Mouse (Mus musculus): ENCODE data around the gene Lsamp.

Lsamp gene

DNA sequence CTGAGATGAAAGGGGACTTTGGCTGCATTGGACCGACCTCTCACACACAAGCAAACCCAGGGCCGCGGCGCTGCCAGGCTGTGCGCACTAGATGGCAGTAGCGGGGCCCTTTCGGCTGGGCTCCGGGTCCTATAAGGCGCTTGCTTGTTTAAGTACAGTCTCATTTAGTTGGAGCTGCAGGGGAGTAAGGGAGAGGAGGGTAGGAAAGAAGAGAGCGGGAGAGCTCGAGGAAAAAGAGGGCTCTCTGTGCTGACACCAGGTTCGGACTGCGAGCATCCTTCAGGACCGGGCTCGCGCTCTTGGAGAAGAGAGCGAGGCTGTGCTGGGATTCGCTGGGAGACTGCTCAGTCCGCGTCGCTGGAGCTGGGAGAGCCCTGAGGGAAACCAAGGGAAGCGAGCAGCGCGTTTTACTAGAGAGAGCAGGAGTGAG, at the start of gene Lsamp:
TSS of gene Lsamp (plus strand) at position 157 of the 430 bp plus-strand sequence.
- DNase-seq (ENCODE audit: low spot score), result no peak

DNA sequence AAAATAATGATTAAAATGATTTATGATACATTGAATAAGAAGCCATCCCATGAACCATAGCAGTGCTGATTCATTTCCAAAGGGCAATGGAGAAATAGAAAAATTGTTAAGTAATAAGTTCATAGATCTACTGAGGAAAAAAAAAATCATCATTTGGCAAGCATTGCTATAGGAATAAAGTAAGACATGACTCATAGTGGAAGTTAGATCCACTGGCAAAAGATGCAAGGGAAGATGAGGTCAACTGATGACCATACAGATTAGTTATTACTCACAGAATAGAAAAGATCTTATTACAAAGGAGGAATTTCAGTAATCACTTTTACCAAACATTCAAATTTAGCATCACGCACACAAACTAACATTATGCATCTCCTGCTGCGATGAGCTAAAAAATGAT, 26.5 kb upstream of the Lsamp start:
- no peak for DNase-seq (ENCODE audit: low spot score)

DNA sequence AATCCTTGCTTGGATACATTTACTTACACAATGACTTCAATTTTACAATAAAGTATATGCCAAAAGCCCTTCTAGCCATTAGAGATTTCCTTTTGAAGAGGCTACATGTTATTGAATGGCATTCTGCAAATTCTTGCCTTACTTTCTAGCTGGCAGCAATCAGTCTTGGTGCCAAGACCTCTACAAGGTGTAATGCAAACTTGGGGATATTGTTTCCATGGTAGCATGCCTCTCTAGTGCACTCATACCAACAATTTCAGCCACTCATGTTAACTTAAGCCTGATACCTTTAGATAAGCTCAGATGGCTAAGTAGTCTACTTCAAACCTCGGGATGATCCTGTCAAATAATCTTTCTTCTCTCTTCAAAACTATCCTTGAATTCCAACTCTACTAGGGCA, 11.4 kb upstream of the Lsamp start:
- DNase-seq (ENCODE audit: low spot score), result no peak

DNA sequence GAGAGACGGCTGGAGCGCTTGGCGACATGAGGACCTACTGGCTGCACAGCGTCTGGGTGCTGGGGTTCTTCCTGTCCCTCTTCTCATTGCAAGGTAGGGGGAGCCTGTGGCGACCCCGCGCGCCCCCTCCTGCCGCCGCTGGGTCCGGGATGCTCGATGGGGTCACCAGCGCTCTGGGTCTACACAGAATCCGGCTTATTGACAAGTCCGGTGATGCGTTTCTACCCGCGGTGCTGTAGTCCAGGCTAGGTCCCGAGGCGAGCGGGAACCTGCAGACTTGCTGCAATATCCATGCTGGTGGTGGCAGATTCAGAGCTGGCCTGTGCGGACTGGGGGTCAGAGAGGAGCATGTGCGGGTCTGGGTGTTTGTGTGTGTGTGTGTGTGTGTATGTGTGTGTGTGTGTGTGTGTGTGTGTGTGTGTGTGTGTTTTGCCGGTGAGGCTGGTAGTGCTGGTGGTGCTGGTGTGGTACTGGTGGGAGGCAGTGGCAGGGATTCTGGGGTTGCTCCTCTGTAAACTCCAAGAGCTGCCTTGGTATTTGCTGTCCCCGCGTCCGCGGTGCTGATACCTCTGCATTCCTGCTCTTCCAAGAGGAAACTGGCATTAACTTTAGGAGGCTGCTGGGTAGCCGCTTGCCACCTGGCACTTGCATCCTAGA, 602 bp downstream of the Lsamp start:
- DNase-seq (ENCODE audit: low spot score), result no peak

DNA sequence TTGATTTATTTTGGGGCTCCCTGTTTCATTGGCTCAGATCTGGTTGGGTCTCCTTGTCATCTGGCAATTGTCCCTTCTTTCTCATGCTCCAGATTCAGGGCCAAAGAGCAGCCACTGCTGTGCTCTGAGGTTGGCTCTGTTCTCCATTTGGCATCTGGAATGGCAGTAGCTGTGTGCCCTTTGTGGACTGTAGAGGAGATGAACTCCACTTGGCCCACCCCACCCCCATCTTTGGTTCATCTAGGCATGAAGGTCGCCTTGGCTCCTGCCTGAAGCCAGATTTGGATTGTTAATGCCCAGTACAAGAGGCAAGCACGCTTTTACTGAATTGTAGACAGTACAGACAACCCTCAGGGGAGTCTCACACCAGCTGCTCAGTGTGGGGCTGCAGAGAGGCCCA, 4.3 kb downstream of the Lsamp start:
- no peak for DNase-seq (ENCODE audit: low spot score)

DNA sequence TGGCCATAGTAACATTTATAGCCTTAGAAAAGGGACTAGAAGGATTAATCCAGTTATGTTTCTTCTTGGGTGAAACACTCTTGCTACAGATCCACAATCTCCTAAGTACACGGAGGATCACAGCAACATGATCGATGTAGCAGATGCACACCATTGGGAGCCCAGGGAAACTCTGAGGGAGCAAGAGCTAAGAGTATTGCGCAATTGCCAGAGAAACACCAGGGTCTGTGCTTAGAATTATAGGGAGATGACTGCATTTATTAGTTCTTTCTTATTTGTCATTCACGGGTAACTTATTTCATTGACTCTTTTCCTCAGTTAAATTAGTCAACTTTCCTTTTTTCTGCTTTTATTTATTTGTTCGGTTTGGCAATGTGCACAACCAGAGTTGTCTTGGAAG, 10.7 kb downstream of the Lsamp start:
- DNase-seq (ENCODE audit: low spot score), result no peak

DNA sequence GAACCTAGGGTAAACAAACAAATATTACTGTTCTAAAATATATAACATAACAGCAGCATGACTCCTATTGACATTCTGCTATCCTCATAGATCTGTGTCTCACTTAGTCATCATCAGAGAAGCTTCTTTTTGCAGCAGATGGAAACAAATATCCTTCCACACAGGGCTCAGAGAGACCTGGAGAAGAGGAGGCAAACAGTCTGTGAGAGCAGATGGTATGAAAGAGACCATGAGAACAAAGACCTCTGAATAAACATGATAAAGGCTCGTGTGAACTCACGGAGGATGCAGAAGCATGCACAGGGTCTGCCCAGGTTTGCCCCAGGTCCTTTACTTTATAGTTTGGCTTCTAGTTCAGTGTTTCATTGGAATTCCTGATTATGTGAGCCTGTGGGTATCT, 24.6 kb downstream of the Lsamp start:
- no peak for DNase-seq (ENCODE audit: low spot score)

DNA sequence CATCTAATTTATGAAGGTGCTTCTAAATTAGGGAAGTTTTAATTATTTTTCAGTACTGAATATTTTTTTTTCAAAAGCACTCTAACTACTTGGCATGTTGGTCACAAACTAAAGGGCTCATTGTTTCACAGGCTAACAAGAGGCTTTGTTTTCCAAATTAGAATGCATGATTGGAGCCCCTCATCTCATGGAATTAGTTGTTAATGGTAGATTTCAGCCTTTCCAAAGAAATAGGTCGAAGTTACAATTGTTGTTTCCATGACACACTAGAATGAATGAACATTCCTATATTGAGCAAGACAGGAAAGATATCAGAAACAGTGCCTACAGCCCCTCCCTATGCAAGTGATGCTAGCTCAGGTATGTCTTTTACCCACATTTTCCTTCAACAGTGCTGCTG, 26.9 kb downstream of the Lsamp start:
- DNase-seq (ENCODE audit: low spot score), result no peak

DNA sequence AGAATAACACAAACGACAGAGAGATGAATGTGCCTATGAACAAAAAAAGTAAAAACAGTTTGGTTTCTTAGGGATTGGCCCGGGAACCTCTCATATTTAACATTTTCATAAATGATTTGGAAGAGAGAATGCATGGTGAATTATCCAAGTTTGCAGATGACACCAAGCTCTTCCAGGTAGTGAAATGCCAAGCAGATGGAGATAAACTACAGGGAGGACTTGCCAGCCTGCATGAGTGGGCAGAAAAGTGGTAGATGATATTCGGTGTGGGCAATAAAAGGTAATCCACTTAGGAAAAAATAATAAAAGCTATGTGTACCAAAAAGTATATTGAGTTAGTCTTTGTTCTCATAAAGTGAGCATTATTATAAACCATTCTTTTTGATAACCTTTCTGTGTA, 38.5 kb downstream of the Lsamp start:
- no peak for DNase-seq (ENCODE audit: low spot score)

DNA sequence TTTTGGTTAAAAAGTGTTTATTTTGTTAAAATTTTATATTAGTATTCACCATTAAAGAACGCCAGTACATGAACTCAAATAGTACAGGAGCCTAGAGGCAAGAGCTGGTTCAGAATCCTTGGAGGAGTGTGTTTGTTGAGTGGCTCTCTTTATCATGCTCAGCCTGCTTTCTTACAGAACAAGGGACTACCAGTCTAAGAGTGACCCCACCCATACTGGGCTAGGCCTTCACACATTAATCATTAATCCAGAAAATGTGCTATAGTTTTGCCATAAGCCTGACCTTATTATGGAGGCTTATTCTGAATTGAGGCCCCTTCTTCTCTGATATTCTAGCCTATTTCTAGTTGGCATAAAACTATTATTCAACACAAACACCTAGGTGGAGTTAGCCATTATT, 52.6 kb downstream of the Lsamp start:
- DNase-seq (ENCODE audit: low spot score), result no peak

DNA sequence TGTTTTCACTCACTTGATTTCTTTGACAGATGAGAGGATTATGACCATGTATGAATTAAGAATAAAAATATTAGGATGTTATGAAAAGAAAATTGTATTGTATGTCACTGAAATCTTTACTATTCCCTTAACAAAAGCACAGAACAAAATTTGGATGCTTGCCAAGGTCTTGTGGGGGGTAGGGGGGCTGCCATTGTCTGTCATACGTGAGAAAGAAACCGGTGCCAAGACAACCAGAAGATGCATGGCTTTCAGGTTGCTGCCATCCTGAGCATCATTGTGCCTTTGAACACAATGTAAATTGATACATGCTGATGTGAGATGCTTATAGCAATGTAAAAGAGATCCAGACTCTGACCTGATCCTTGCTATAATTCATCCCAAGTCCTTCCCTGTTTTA, 75.4 kb downstream of the Lsamp start:
- no peak for DNase-seq (ENCODE audit: low spot score)

DNA sequence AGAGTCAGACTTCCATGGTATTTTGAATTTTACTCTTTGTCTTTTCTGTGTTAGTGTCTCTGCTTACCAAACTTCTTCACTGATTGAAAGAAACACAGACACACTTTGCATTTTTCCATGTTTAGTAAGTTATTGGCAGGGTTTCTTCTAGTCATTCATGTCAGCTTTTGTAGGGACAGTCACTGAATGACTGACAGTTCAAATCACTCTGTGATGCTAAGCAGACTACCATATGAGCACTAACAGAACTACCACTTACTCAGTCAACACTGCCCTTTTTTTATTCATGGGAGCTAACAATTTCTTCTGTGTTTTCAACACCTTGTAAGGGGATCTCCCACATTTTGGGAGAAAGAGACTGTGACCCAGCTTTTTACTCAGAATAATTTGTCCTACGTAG, 75.8 kb downstream of the Lsamp start:
- no peak for DNase-seq (ENCODE audit: low spot score)

DNA sequence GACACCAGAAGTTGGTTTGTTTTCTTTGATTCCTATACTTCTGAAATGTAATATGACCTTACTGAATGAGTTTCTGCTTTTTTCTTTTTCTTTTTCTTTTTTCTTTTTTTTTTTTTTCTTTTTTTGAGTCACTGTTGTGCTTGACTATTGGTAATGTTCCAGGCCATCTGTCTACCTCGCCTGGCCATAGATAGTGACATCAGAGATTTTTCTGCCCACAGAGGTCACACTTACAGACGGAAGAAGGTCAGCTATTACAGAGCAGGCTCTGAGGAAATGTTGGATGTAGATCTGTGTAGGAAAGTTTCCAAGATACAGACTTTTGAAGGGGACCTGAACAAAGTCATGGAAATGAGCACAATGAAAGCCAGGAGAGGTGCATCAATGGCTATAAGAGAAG, 76.3 kb downstream of the Lsamp start:
- no peak for DNase-seq (ENCODE audit: low spot score)

DNA sequence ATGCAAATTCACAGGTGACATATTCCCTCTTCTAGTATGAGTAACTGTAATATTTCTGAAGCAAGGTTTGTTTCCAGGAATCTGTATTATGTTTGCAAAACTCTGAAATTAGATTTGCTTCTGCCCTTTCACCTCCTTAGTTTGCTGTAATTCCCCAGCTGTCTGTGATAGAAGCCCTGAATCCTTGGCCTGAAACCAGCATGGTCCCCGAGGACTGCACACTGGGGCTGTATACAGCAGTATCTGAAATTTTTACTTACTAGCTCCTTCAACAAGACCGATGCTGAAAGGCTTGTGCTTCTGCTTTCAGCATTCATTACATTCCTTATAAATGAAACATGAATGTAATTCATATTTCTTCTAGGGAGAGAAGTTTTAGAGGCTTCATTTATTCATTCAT, 91.4 kb downstream of the Lsamp start:
- no peak for DNase-seq (ENCODE audit: low spot score)

DNA sequence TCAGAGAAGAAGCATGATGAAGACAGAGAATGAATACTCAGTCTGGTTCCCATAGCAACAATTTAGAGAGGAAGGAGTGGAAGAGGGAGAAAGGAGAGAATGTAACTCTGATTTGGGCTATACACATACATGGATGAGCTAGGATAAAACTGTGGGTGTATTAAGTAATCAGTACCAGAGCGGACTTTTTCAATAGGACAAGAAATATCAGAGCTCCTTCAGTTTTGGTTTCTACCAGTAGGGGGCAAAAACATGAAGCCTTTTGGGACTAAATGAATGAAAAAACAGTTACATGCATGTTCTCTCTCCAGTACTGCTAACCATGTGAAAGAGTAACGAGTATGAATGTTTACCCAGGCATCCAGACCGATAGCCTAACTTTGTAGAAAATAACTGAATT, 96.1 kb downstream of the Lsamp start:
- no peak for DNase-seq (ENCODE audit: low spot score)

DNA sequence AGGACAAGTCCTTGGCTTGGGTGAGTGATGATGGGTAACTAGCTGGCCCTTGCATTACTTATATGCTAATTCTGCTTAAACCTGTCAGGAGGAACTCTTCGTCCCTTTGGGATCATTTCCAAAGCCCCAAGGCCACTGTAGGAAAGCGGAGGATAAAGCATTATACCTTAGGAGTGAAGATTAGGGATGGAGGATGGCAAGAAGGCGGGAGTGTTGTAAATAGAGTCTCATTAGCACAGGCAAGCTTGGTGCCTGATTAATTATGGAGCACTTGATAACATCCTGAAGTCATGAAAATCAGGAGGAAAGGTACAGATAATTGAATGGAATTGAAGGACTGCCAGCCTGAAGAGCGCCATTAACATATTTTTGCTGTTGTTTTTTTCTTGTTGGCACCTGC, 120.2 kb downstream of the Lsamp start:
- DNase-seq (ENCODE audit: low spot score), result no peak

DNA sequence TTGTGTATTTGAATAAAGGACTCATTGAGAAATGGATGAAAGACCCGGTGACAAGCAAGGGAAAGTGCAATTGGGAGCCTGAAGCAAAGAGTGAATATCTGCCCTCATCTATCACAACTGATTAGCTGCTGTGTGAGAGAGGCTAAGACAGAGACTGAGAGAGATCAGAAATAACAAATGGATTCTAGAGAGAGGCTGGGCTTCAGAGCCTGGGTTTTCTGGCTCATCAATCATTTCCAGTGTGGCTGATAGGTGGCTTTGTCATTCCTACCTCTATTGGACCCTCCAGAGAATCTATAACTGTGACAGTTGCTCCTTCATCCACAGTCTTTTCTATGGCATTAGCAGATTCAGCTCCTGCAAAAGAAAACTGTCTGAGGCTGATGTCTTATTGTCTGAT, 198.8 kb downstream of the Lsamp start:
- no peak for DNase-seq (ENCODE audit: low spot score)

DNA sequence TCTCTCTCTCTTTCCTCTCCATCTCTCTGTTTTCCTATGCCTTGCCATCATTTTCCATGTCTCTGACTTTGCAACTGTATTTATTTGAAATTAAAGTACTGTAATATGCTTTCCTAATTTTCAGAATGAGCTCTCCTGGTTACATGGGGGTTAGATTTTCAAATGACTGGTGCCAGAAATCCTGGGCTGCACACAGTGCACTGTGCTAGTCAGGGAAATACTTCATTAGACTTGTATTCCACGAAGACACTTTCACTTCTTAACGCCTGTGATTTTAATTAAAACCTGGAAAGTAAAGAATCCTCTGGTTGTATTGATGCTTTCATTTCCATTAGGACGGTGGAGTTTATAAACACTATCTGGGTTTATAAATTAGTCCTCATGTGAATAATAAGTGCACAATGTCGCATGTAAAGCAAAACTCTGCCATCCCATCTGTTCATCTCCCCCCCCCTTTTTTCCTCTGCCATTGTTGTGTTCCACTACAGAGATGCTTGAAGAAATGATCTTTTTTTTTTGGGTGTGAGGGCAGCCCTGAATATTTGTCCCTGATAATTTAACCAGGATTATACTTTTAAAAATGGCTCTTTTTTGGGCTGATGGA, 203.9 kb downstream of the Lsamp start:
- no peak for DNase-seq (ENCODE audit: low spot score)

DNA sequence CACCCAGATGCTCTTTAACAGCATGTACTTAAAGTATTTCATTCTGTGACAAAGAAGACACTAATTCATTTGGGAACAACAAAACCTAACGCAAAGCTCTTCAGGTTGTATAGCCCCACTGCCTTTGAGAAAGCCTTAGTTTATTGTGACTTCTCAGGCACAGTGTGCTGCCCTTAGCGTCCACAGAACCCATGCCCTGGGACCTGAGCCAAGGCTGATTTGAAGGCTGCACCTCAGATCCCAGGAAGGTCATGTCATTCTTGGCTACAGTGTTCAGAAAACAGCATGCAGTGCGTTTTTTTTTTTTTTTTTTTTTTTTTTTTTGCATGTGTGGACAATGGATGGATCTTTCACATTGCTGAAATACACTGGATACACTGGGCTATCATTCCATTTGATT, 210.2 kb downstream of the Lsamp start:
- DNase-seq (ENCODE audit: low spot score), result no peak

DNA sequence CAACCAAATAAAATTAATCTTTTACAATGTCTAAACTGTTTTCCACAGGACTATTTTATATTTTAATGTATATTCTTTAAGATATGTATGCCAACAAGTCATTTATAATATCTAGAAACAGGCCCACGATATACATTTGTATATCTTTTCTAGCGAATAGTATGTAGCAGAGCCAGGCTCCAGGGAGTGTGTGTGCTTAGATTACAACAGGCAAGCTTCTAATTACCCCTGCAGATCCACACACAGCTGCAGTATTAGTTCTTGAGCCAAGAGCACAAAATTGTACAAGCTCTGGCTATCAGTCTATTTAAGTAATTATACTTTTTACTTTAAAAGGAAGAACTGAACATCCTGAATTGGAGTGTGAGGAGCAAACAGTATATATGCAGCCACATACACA, 210.7 kb downstream of the Lsamp start:
- no peak for DNase-seq (ENCODE audit: low spot score)

DNA sequence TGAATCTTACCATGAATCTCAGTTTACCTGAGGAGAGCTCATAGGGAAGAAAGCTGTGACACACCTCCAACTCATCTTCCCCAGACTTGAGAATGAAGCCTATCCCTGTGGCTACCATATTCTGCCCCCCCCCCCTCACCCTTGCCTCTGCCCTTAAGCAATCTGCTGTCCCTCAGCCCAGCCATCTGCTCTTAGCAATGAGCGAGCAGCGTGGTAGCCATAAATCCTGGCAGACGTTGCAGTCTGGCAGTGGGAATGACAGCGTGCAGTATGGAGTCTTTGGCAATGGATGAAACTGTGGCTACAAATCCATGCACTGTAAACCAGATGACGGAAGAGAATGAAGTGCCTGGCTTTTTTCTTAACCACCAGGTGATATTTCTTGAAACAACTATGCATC, 244.5 kb downstream of the Lsamp start:
- DNase-seq (ENCODE audit: low spot score), result no peak

DNA sequence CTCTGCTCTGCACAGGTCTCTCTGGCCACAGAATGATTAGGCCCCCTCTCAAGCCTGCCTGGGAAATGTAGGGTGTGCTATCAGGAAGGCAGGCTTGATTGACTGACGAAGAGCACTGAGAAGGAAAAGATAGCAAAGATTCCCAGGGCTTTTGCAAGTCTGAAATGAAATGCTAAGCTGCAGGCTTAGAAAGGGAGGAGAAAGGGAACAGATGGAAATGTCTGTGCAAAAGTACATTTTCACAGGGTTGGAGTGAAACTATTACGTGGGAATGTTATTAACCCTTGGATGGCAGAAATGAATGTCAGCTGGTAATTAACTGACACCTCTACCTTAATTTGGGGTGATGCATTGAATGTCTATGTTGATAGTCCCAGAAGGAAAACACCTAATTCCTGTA, 248.9 kb downstream of the Lsamp start:
- DNase-seq (ENCODE audit: low spot score), result no peak

DNA sequence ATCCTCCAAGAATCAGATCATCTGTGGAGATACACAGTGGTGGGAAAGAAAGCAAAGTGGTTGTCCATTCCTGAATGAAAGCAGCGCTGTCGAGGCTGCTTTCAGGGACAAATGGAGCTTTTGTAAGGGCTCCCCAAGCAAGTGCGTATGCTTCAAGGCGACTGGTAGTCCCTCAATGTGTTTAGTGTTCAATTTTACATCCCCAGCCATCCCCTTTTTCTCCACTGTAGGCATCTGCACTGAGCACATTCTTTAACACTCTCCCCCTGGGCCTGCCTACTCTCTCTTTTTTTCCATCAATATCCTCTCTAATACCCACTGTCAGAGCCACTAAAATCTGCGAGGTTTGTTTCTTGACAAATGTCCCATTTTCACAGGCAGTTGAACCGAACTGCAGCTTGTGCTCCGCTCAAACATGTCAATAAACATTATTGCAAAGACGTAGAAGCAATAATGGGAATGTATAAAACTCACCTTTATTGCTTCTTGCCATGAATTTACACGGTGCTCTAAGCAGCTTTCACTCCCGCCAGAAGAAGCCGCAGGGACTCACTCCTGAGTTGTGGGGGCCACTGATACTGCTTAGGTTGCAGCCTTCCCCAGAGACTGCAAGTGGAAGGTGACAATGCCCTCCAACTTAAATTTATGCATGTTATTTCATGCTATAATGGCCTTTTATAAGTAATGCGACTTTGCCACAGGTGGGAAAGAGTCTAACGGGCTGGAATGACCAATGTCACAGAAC, 250.2 kb downstream of the Lsamp start:
- no peak for DNase-seq (ENCODE audit: low spot score)

DNA sequence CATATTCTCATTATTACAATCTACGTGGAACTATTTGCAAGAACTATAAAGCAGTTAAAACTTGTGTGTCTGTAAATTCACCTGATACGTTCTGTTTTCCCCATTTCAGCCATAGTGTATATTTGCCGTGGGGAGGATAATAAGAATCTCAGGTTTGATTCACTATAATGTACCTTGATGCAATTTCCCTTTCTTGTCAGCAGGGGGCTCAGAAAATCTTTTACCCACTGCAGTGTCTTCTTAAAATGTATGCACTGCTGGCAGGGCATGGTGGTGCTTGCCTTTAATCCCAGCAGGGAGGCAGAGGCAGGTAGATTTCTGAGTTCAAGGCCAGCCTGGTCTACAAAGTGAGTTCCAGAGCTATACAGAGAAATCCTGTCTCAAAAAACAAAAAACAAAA, 287.7 kb downstream of the Lsamp start:
- DNase-seq (ENCODE audit: low spot score), result no peak

All from adipocyte (in vitro differentiated cells).